Mouse (Mus musculus) ovary, adult 2 months (tissue): ENCODE data around the gene Ackr2. TPM values are rescaled to one million over a fixed set of nuclear protein-coding genes. Genes with fewer than 3 reads are reported as not detected.

Source experiments
- polyA plus RNA-seq: library from polyadenylated mRNA; depleted of rRNA; stranded (reverse); fragments of >200 nt; gene quantifications from 2 replicates; pipeline ENCODE4 v1.2.3, GENCODE M21; 2012; rRNA removed

The Ackr2 gene
- 2.6 and 2.7 TPM in 2 replicates for polyA plus RNA-seq

DNA sequence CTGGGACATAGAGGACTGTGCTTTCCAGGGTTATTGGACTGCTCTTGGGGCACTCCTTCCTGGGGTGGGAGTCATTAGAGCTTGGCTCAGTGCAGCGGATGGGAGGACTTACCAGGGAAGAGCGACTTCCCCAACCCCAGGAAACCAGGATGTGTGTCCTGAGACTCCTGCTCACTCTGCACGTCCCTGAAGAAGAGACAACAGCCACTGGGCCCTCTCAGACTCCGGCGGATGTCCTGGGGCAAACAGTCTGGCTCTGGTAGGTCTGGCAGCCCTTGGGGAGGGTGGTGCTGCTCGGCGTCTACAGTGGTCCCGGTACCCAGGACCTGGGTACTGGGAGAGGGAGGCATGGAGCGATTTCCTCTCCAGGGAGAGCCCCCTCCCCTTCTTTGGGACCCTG lies at the start of gene Ackr2:
TSS of gene Ackr2 (plus strand) at position 111 of the 400 bp plus-strand sequence.

DNA sequence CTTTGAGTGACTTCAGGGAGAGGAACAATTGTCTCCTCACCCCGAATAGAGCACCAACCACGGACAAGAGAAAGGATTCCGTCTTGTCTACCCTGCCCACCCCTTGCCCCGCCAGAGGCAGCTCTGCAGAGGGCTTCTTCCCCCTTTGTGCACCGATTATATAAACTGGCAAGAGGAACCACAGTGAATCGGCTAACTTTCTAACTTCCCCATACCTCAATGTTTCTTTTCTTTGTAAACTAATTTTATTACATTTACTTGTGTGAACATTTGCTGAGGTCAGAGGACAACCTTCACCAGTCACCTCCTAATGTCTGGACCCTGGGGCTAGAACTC lies 40.0 kb upstream of the Ackr2 start, which contains the start of gene Higd1a:
TSS of gene Higd1a (minus strand) at position 210 of the 336 bp plus-strand sequence.

GRCm38 (mm10) chr9:121916102-121916501 lies 17.9 kb downstream of the Ackr2 start, which contains the start of gene Cyp8b1:
Gene Cyp8b1 (minus strand): TSS chr9:121916305.

GRCm38 (mm10) chr9:121950418-121951113 lies 52.4 kb downstream of the Ackr2 start, which contains the start of gene Fam198a:
Gene Fam198a (plus strand): TSS chr9:121950988.

Other genes starting within 250 kb of the Ackr2 start
- gene Sec22c, start 192.9 kb upstream of the Ackr2 start, polyA plus RNA-seq = 7.4 and 11.1 TPM in 2 replicates
- 10.7 and 14.3 TPM in 2 replicates for gene Ss18l2, start 188.0 kb upstream of the Ackr2 start, polyA plus RNA-seq
- 46.0 and 59.0 TPM in 2 replicates for gene Nktr, start 179.2 kb upstream of the Ackr2 start, polyA plus RNA-seq
- gene Zfp651, start 139.0 kb upstream of the Ackr2 start, polyA plus RNA-seq = 72.1 and 78.1 TPM in 2 replicates
- gene Klhl40, start 120.7 kb upstream of the Ackr2 start, polyA plus RNA-seq = 0.87 and 0.97 TPM in 2 replicates
- 5.1 and 5.4 TPM in 2 replicates for gene Hhatl, start 105.8 kb upstream of the Ackr2 start, polyA plus RNA-seq
- 3.8 and 4.0 TPM in 2 replicates for gene Ccdc13, start 58.9 kb upstream of the Ackr2 start, polyA plus RNA-seq
- 11.7 and 13.6 TPM in 2 replicates for gene Higd1a, start 40.0 kb upstream of the Ackr2 start, polyA plus RNA-seq
- gene Cyp8b1, start 17.9 kb downstream of the Ackr2 start, polyA plus RNA-seq = 0.36 and 0.40 TPM in 2 replicates
- gene Fam198a, start 52.6 kb downstream of the Ackr2 start, polyA plus RNA-seq = 9.3 and 9.7 TPM in 2 replicates
- 41.0 and 47.8 TPM in 2 replicates for gene Pomgnt2, start 98.8 kb downstream of the Ackr2 start, polyA plus RNA-seq
- 61.7 and 72.4 TPM in 2 replicates for gene Snrk, start 218.9 kb downstream of the Ackr2 start, polyA plus RNA-seq